In the genomic region with DNA sequence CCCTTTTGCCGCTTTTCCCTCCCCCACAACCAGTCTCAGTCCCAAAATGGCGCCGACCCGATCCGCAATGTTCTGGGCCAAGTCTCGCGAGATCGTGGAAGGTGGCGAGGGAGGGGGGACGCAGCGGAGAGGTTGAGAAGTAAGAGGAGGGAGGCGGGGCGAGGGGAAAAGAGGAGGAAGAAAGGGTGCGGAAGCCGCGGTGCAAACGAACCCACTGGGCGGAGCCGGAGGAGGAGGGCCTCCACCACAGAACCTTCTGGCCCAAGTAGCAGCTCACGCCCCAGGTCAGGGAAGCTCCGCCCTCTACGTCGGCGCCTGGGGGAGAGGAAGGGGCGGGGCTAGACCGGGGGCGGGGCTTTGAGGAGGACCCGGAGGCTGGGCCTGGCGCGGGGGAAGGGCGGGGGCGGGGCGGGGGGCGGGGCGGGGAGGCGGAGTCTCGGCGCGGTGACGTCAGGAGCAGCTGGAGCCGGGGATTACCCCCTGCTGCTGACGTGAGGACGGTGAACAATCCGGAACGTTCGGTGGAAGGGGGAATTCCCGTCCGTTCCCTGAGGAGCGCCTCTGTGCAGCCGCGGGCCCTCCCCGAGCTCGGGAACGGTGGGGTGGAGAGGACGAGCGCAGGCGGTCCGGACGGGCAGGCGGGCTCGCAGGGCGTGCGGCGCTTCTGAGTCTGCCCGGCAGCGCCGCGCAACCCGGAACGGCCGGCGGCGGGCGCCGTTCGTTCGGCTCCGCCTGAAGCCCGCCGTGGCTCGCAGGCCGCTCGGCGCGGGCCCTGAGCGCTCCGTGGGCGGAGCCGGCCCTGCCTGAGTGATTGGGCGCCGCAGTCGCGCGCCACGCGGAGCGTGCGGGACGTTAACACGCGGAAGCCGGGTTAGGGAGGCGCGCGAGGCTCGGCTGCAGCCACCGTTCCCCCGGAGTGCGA, we compare ENCODE assay signal across 8 mouse cellular contexts. TPM values are rescaled to one million over a fixed set of nuclear protein-coding genes. Genes with fewer than 3 reads are reported as not detected.
DNase-seq lines count a peak whose midpoint lies in the region; ATAC-seq lines count a peak whose summit lies in the region.

A gene (minus strand): TSS at position 310 of the 922 bp plus-strand sequence.

- peak within 1 kb of the TSS; percentile 94 for H3K4me2 ChIP-seq in hindbrain, embryonic 15.5 days

- peak within 1 kb of the TSS; percentile 88 for H3K9ac ChIP-seq in hindbrain, embryonic 15.5 days

- peak within 1 kb of the TSS; percentile 97 for H3K4me3 ChIP-seq in hindbrain, embryonic 15.5 days

- H3K9me3 ChIP-seq in hindbrain, embryonic 15.5 days: no peaks in the 10 kb centered on the region

- H3K4me1 ChIP-seq in hindbrain, embryonic 15.5 days (replicated peaks): peaks cover 41% of the 10 kb centered on the region

- peak within 1 kb of the TSS; percentile 94 for H3K27ac ChIP-seq in hindbrain, embryonic 15.5 days (replicated peaks)

- WGBS in hindbrain, embryonic 15.5 days: under 1% methylated on average over 76 of the region's 109 CpGs

- peak; percentile 100 for DNase-seq in T-cell, adult 2 months (ENCODE audit: low spot score)
- peak; percentile 99 for DNase-seq in cerebellum, postnatal 36 days
- peak; percentile 99 to 100 for DNase-seq in frontal cortex, postnatal 36 days (ENCODE audit: low spot score in 2 of 2)
- peak; percentile 100 for DNase-seq in left cerebral cortex, adult 11 months (ENCODE audit: low spot score)
- DNase-seq in lung, postnatal 4 days: peak; percentile 100
- peak; percentile 100 for DNase-seq in retina, postnatal 7 days (ENCODE audit: low read depth, low spot score)
- DNase-seq in urinary bladder, adult 2 months (ENCODE audit: low spot score): peak; percentile 98

- peaks cover 20% of the 10 kb centered on the region for H3K27me3 ChIP-seq in hindbrain, embryonic 15.5 days

- ATAC-seq in hindbrain, embryonic 15.5 days (ENCODE audit: low FRiP score, low read depth): peak; percentile 97

- H3K36me3 ChIP-seq in hindbrain, embryonic 15.5 days: no peaks in the 10 kb centered on the region

RNA-seq across cellular contexts. Expression of the gene that starts here (rescaled TPM):
- 81.6 and 82.3 TPM in 2 replicates for polyA plus RNA-seq in hindbrain, embryonic 15.5 days (2015; fragmentation: Nextera tagmentation; extraction: Ambion mirVana)
- 36.1 and 39.1 TPM in 2 replicates for polyA plus RNA-seq in urinary bladder, adult 2 months (2012; rRNA removed)

Comparison
In these comparisons a context has a peak if more than half of its experiments do, and no peak if none do; other contexts are left out.
1. Peak in every context shown above with its lines: DNase-seq, ATAC-seq, H3K4me3 ChIP-seq and H3K27ac ChIP-seq.